Mouse (Mus musculus) adrenal gland, adult 8-10 months (tissue): Measurements from ENCODE around the gene Xylb. TPM values are rescaled to one million over a fixed set of nuclear protein-coding genes. Genes with fewer than 3 reads are reported as not detected.
"Not testable (repeated sequence)": the region's sequence is repeated elsewhere in the genome, so short reads cannot be mapped to it uniquely, and the experiment has no call there.

Experiments used
- DNase-seq: peaks from one replicate; pipeline ENCODE4 v3.0.0; 2022
- total RNA-seq, 4 experiments: library from RNA; stranded (reverse); gene quantifications; 2 replicates each; pipeline ENCODE4 v1.2.4; 2022

The Xylb gene
- total RNA-seq, 4 experiments from 2014 or later, result 0.87 to 2.2 (median 1.5) TPM

DNA sequence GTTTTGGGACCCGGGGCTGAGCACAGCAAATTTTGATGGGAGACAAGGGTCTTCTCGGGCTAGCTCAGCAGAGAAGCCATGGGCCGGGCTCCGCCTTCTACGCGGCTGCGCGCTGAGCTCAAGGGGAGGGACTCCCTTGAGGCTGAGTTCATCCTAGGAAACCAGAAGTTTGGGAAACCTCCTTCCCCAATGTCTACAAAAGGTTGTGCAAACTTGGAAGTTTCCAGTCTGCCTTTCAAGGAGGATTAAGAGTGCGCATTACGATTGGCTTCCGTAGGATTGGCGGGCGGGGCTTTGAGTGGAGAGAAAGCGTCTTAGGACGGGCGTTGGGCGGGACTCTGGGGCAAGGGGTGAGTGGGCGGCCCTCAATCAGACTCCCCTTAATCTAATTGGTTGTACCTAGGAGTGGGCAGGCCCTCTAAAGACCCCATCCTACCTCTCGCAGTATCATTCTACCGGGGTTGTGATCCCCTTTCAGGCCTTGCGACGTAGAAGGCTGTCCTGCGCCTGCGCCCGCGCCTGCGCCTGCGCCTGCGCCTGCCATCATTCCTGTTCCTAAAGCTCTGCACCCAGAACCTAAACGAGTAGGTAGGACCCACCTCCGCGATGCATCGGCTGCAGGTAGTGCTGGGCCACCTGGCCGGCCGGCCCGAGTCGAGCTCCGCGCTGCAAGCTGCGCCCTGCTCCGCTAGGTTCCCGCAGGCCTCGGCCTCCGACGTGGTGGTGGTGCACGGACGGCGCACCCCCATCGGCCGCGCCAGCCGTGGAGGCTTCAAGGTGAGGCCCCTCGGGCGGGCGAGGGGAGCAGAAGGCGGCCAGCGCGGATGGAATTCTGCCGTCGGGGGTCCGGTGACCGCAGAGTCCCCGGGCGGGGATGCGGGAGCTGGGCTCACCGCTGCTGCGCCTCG is 16.0 kb upstream of the Xylb start, which contains the start of gene Myd88:
Gene Myd88, minus strand, starts transcription at position 503 of the 908 bp plus-strand sequence.
- DNase-seq, result peak; percentile 99

GRCm38 (mm10) chr9:119342728-119343127 is 14.5 kb upstream of the Xylb start:
- no peak for DNase-seq

- DNase-seq, result no peak
Observed at GRCm38 (mm10) chr9:119346376-119346775, 10.8 kb upstream of the Xylb start.

- DNase-seq, result no peak
Observed at GRCm38 (mm10) chr9:119350531-119350930, 6.7 kb upstream of the Xylb start.

GRCm38 (mm10) chr9:119350947-119351705 is 6.1 kb upstream of the Xylb start:
- no peak for DNase-seq

DNA sequence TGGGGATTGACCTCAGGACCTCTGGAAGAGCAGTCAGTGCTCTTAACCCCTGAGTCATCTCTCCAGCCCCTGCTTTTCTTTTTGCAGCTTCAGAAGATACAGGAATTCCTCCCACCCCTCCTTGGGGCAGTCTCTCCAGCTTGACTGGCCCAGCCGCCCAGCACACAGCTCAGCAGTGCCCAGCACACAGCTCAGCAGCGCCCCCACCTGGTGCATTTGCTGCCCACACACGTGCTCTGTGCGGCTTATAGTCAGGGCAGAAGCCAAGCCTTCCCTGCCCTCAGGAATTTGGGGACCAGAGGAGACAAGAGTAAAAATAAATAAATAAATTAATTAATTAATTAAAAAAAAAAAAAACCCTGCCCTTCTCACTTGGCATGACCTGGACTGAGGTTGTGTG is 5.1 kb upstream of the Xylb start:
- peak; percentile 65 for DNase-seq

DNA sequence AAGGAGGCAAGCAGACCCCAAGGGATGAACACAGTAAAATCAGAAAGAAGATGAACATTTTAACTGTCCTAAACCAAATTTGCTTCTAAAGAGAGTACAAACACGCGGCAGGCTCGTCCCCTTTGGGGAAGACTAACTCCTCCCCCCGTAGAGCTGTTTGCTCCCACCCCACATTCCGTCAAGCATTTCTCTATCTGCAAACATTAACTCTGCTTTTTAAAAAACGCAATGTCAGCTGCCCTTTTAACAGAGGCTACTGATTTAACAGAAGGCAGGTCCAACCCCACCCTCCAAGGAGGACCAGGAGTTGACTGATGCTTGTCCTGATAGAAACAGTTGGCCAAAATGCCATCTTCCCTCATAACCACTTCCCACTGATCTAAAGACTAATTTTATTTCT is 3.3 kb upstream of the Xylb start:
- DNase-seq, result no peak

- DNase-seq, result no peak
Observed at GRCm38 (mm10) chr9:119355943-119356342, 1.2 kb upstream of the Xylb start.

DNA sequence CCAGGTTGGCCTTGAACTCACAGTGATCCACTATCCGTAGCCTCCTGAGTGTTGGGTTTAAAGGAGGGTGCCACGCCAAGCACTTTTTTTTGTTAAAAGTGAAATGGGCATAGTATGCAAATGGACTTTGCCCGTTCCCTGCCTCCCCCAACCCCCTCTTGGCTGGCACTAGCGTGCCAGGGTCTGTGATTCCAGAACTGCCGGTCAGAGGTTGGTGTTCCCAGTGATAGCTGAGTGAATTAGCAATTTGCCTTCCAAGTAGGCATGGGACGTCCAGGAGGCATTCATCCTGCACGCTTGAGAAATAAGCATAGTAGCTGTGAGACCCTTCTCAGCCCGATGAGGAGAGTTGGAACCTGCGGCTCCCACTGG is 863 bp downstream of the Xylb start:
- no peak for DNase-seq

DNA sequence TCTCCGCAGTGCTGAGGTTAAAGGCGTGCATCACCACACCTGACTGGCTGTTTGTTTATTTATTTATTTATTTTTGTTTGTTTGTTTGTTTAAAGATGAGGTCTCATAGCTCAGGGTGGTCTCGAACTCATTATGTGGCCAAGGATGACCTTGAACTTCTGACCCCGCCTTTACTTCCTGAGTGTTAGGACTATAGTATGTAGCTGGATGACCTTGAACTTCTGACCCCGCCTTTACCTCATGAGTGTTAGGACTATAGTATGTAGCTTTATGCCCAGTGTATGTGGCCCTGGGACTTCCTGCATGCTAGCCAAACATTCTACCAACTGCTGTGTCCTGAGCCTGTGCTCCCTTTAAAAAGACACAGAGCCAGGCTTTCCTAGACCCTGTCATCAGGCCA is 4.2 kb downstream of the Xylb start:
- no peak for DNase-seq

DNA sequence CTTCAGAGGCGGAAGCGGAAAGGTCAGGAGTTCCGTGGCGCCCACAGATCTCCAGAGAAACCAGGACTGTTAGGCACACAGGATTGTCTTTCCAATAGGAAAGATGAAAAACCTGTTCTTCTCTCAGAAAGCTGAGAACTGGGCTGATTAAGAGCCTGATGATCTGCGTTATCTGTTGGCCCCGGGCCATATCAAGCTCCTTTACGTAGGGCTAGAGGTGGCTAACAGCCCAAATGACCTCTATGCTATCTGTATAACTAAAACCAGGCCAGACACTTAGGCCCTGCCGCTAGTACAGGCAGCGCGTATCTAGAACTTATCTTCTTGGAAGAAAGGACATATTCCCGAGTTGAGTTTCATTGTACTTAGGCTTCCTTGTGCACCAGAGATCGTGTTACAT is 6.0 kb downstream of the Xylb start:
- no peak for DNase-seq

- DNase-seq, result no peak
Observed at GRCm38 (mm10) chr9:119365284-119365683, 8.1 kb downstream of the Xylb start, which contains the start of gene Slc22a14. Gene Slc22a14, minus strand, starts transcription at chr9:119365553.

GRCm38 (mm10) chr9:119368367-119368766 is 11.2 kb downstream of the Xylb start:
- DNase-seq, result no peak

DNA sequence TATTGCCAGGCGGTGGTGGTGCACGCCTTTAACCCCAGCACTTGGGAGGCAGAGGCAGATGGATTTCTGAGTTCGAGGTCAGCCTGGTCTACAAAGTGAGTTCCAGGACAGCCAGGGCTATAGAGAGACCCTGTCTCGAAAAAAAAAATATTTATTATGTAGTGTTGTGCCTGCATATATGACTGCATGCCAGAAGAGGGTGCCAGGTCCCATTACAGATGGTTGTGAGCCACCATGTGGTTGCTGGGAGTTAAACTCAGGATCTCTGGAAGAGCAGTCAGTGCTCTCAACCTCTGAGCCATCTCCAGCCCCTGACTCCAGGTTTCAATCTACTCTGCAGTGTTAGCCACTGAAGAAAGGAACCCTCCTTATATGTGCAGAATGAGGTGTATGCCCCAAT is 13.6 kb downstream of the Xylb start:
- not testable (repeated sequence) for DNase-seq

GRCm38 (mm10) chr9:119371251-119371650 is 14.1 kb downstream of the Xylb start:
- no peak for DNase-seq

GRCm38 (mm10) chr9:119375008-119375407 is 17.8 kb downstream of the Xylb start:
- DNase-seq, result no peak

DNA sequence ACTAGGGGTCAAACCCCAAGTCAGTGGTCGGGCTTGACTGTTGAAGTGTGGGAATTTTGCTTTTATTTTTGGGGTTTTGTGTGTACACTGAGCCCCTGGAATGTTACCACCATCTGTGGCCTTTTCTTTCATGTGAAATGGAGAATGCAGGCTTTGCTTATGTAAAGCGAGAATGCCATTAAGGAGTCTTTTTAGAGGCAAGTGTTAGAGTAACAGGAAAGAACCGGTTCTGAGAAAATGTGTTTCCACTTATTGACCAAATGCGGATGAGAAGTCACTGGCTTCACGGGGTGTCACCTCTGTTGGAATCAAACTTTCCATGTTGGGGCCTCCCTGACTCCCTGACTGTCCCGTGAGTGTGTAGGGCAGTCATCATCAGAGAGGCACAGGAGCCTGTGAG is 18.4 kb downstream of the Xylb start:
- DNase-seq, result no peak

DNA sequence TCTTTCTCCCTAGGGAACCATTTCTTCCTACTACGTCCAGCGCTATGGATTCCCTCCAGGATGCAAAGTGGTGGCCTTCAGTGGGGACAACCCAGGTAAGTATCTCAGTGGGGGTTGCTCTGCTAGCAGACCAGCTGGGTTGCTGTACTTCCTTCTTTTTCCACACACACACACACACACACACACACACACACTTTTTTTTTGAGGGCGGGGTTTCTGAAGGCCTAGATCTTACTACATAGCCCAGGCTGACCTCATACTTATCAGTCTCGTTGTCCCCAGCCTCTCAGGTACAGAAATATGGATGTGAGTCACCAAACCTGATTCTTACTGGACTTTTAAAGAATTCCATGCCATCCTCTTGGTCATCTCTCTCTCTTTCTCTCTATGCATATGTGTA is 21.1 kb downstream of the Xylb start:
- no peak for DNase-seq

GRCm38 (mm10) chr9:119382603-119383002 is 25.4 kb downstream of the Xylb start:
- DNase-seq, result no peak

DNA sequence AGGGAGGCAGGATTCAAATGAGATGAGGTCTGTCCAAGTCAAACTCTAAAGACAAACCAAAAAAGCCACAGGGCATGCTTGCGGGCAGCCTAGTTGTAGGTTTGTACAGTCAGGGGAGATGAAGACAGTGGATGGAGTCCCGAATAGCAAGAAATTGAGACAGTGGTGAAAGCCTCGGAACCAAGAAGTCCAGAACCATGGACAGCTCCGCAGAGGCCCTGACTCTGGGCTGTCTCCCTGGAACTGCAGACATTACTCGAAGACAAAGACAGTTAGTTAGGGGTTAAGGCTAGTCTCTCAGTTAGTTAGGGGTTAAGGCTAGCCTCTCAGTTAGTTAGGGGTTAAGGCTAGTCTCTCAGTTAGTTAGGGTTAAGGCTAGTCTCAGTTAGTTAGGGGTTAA is 31.8 kb downstream of the Xylb start:
- DNase-seq, result no peak

DNA sequence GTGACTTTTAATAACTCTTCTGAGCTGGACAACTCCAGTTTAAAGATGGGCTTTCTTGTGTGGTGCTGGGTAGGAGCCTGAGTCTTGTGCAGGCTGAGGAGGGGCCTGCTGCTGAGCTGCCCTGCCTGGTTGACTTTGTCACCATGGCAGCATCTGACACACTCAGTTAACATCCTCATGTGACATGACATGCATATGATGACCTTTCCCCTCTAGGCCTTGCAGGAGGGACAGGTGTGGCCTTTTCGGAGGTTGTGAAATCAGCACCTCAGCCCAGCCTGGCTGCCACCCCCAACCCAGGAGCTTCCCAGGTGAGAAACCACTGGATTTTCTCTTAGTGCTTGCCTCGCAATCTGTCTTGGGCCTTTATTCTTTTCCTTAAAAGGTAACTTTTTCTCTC is 33.0 kb downstream of the Xylb start:
- no peak for DNase-seq

DNA sequence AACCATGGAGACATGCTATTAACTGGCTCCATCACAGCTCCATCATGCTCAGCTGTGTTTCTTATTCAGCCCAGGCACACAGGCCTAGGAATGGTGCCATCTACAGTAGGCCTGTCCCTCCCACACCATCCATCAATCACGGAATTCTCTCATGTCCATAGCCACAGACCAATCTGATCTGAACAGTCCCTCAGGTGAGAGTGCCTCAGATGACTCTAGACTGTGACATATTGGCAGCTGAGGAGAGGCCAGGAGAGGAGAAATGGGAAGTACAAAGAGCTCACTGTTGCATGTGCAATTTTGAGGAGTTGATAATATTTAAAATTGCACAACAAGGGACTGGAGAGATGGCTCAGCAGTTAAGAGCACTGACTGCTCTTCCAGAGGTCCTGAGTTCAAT is 37.6 kb downstream of the Xylb start:
- DNase-seq, result no peak

DNA sequence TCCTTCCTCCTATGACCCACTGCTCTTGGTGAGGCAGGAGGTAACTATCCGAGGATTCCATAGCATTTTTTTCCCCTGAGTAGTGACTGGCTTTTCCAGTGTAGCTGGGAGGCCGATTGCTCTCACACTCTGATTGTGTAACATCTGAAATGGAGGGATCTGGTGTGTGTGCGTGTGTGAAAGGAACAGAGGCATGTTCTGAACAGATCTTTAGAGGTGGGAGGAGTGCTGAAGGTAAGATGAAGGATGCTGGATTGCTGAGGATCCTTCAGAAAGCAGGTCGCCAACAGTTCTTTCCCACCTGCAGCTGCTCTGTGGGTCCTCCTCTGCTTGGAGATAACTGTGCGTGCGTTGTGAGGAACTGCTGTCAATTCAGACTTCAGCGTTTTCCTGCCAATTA is 44.2 kb downstream of the Xylb start:
- DNase-seq, result no peak

DNA sequence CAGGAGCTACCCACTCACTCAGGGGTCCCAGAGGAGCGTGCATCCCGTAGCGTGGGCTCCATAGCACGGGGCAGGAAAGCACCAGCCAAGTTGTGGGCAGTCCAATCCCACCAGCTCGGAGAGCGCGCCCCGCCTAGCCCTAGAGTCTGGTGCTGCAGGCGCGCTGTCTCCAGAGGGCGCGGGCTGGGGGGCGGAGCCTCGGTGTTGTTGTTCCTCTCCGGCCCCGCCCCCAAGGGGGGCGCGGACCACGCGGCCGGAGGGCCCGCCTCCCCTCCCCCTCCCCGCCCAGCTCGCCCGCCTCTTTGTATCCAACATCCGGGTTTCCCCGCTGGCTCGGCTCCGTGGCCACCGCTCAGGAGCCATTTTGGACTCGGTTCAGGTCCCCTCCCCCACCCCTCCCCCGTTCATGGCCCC is 44.6 kb downstream of the Xylb start, which contains the start of gene Acvr2b:
Gene Acvr2b, plus strand, starts transcription at position 318 of the 414 bp plus-strand sequence.
- peak; percentile 90 for DNase-seq
